Mouse (Mus musculus) lung, postnatal 25 days (tissue): ENCODE results near the gene Kcne4.
"Not testable (repeated sequence)": the region's sequence is repeated elsewhere in the genome, so short reads cannot be mapped to it uniquely, and the experiment has no call there.

ENCODE experiments used
- DNase-seq: peaks from one replicate; pipeline ENCODE4 v3.0.0; 2022; ENCODE audit warnings: low spot score

The Kcne4 gene

GRCm38 (mm10) chr1:78816639-78817038 lies at the start of gene Kcne4:
Kcne4 (plus strand) TSS chr1:78816758.
- DNase-seq: no peak

- DNase-seq: no peak
Observed at GRCm38 (mm10) chr1:78781899-78782298, 34.7 kb upstream of the Kcne4 start.

- not testable (repeated sequence) for DNase-seq
Observed at GRCm38 (mm10) chr1:78784936-78785335, 31.6 kb upstream of the Kcne4 start.

- DNase-seq: no peak
Observed at GRCm38 (mm10) chr1:78789744-78790143, 26.8 kb upstream of the Kcne4 start.

GRCm38 (mm10) chr1:78807428-78807827 lies 9.1 kb upstream of the Kcne4 start:
- DNase-seq: no peak

GRCm38 (mm10) chr1:78809819-78810218 lies 6.7 kb upstream of the Kcne4 start:
- no peak for DNase-seq

- no peak for DNase-seq
Observed at GRCm38 (mm10) chr1:78810904-78811303, 5.7 kb upstream of the Kcne4 start.

- DNase-seq: no peak
Observed at GRCm38 (mm10) chr1:78811975-78812490, 4.5 kb upstream of the Kcne4 start.

GRCm38 (mm10) chr1:78817756-78818155 lies 1.2 kb downstream of the Kcne4 start:
- DNase-seq: no peak

GRCm38 (mm10) chr1:78818630-78819526 lies 2.3 kb downstream of the Kcne4 start:
- DNase-seq: no peak

GRCm38 (mm10) chr1:78819592-78819991 lies 3.0 kb downstream of the Kcne4 start:
- DNase-seq: peak; percentile 48

- peak; percentile 38 for DNase-seq
Observed at GRCm38 (mm10) chr1:78820176-78820575, 3.6 kb downstream of the Kcne4 start.

- no peak for DNase-seq
Observed at GRCm38 (mm10) chr1:78821111-78821510, 4.6 kb downstream of the Kcne4 start.

GRCm38 (mm10) chr1:78821733-78822430 lies 5.3 kb downstream of the Kcne4 start:
- no peak for DNase-seq

GRCm38 (mm10) chr1:78825246-78825645 lies 8.7 kb downstream of the Kcne4 start:
- no peak for DNase-seq

GRCm38 (mm10) chr1:78838468-78838867 lies 21.9 kb downstream of the Kcne4 start:
- DNase-seq: no peak

GRCm38 (mm10) chr1:78840769-78841168 lies 24.2 kb downstream of the Kcne4 start:
- no peak for DNase-seq

- no peak for DNase-seq
Observed at GRCm38 (mm10) chr1:78845661-78846060, 29.1 kb downstream of the Kcne4 start.

GRCm38 (mm10) chr1:78846471-78846870 lies 29.9 kb downstream of the Kcne4 start:
- peak; percentile 62 for DNase-seq

GRCm38 (mm10) chr1:78852408-78853093 lies 36.0 kb downstream of the Kcne4 start:
- DNase-seq: no peak

GRCm38 (mm10) chr1:78853094-78853445 lies 36.5 kb downstream of the Kcne4 start:
- DNase-seq: no peak

GRCm38 (mm10) chr1:78854306-78854705 lies 37.7 kb downstream of the Kcne4 start:
- no peak for DNase-seq
